Mouse (Mus musculus) gastrocnemius, adult 8-10 months (tissue): Measurements from ENCODE around the gene Ufsp1. TPM values are rescaled to one million over a fixed set of nuclear protein-coding genes. Genes with fewer than 3 reads are reported as not detected.
A peak's percentile ranks its signal among the peaks of the same experiment; 100 is the strongest.
"Not testable (repeated sequence)": the region's sequence is repeated elsewhere in the genome, so short reads cannot be mapped to it uniquely, and the experiment has no call there.

Source experiments
- DNase-seq, 2 experiments: peaks; one replicate each; pipeline ENCODE4 v3.0.0; 2022; ENCODE audit warnings: low spot score in 2 of 2
- total RNA-seq, 4 experiments: library from RNA; stranded (reverse); gene quantifications; 2 replicates each; pipeline ENCODE4 v1.2.4; 2022

The Ufsp1 gene
- total RNA-seq: 10 to 100 TPM; 14.6 to 22.7 (median 19.1) TPM

DNA sequence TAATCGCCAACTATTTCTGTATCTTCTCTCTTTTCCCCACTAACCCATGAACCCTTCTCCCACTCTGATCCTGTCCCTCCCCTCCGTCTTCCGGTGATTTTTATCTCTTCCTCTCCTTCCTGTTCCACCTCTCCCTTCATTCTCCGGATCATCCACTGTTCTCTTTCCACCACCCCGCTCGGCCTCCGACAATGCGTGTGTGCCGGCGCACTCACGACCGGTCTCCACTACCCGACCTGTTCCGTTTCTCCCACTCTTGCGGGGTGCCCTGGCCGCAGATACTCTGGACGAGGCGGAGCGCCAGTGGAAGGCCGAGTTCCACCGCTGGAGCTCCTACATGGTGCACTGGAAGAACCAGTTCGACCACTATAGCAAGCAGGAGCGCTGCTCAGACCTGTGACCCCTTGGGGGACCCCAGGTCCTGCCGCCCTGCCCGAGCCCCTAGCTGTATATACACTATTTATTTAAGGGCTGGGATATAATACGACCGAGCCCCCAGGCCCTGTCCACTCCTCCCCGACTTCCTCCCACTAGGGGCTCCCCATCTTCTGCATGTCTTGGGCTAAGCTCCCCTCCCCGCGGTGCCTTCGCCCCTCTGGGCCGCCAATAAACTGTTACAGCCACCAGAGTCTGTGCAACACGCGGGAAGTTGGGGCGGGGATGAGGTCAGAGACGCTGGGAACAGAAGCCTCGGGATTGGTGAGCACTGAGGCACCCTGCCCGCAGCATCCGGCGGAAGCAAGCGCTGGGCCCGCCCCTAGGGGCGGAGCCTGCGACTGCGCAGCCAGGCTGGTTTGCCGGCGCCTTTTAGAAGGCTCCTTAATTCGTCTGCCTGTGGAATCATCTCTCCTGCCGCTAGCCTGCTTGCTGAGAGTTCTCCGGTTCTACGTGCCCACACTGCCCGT lies at the start of gene Ufsp1:
Gene Ufsp1, plus strand, starts transcription at position 791 of the 905 bp plus-strand sequence.
- DNase-seq: peak; percentile 91 to 96

DNA sequence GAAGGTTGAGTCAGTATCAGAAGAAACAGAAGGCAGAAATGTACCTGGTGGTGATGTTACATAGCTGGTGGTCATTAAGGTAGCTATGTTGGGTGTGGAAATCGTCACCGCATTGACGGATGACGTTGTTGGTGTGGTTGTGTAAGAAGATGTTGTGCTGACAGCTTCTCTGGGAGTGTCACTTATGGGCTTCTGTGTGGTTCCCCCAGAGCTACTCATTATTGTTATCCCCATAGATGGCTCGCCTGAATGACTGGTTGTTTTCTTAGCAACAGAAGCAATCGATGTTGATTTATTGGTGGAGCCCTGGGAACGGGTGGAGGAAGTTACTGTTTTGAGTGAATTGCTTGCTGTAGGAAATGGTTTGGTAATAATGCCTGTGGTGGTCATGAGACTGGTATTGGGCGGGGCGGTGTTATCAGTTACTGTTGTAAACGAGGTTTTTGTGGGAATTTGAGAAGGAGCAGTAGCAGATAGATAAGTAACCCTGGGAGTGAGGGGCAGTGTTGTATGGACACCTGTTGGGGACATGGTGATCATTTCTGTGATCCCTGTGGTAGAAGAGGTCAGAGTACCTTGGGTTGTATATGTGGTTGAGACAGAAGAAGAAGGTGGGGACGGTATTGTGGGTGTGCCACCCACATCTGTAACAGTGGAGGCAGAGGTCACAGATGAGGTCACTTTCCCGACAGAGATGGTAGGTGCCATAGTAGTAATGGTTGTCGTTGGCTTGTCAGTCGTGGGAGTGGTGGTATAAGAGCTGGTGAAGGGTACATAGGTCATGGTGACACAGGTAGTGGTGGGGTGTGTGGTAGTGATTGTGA lies 30.3 kb upstream of the Ufsp1 start:
- no peak for DNase-seq

GRCm38 (mm10) chr5:137264787-137265186 lies 29.6 kb upstream of the Ufsp1 start:
- no peak for DNase-seq

DNA sequence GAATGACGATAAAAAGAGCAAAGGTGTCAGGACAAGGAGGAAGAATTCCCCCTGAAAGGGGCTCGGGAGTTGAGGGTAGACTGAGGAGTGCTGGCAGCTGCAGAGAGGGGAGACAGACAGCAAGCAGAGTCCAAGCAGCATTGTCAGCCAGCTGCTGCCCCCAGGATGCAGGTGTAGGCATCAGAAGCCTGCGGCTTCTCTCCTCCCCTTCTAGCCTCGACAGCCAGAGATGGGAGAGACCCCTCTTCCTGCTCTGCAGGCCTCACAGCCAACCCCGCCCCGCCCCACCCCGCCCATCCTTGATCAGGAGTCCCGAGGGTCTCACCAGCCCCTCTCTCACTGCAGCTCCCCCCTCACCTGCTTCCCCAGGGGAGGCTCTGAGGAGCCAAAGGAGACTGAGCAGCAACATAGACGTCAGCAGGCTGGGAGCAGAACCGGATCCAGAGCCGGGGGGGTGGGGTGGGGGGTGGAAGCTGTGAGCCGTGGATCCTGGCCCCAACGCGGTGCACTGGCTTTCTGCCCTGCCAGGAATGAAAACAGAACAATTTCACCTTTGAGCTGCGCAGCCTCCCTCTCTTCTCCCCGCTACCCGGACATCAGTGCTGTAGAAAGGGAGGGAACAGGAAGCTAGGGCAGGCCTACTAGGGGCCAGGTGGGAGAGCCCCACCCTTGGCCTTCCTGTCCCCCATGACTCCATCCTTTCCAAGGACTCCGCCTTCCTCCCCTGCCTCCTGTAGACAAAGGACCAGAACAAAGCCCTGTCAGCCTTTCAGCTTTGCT lies 26.1 kb upstream of the Ufsp1 start:
- no peak for DNase-seq

- no peak for DNase-seq
Measured at GRCm38 (mm10) chr5:137277360-137278342, 16.8 kb upstream of the Ufsp1 start.

DNA sequence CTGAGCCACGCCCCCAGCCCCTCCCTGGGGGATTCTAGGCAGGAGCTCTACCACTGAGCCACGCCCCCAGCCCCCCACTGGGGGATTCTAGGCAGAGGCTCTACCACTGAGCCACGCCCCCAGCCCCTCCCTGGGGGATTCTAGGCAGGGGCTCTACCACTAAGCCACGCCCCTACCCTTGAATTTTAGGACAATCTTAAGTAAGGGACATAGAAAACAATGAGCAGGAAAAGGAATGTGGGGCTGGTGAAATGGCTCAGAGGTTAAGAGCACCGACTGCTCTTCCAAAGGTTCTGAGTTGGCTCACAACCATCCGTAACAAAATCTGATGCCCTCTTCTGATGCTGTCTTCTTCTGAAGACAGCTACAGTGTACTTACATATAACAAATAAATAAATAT lies 10.0 kb upstream of the Ufsp1 start:
- not testable (repeated sequence) for DNase-seq

DNA sequence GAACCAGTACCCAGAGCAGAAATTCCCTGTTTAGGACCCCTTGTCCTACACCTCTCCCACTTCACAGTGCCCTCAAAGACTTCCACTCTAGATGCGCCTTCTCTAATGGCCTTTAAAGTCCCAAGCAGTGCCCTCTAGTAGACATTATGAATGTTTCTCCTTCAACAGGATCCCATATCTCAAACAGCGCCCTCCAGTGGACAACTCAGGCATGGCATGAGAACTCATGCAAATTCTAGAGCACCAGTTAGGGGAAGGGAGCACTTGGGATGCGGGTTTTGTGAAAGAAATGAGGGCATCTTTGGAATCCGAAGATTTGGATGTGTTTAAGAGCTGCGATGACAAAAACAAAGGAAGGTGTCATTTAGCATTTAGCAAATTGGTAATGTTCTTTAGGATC lies 9.4 kb upstream of the Ufsp1 start:
- no peak for DNase-seq

DNA sequence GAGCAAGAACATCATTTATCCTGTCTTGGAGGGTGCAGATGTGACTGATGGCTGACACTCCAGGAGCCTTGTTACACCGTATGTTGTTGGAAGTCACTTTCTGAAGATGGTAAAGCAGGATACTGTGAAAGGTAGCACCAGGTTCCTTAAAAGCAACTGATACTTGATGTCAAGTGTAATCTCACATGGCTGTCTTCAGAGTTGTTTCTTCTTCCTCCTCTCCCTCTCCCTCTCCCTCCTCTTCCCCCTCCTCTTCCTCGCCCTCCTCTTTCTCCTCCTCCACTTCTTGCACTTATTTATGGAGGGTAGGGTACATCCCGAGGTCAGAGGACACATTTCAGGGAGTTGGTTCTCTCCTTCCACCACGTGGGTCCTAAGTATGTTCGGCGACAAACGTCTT lies 8.4 kb upstream of the Ufsp1 start:
- no peak for DNase-seq

- peak; percentile 80 to 85 for DNase-seq
Measured at GRCm38 (mm10) chr5:137286655-137287031, 7.8 kb upstream of the Ufsp1 start.

GRCm38 (mm10) chr5:137287032-137287952 lies 7.1 kb upstream of the Ufsp1 start, which contains the start of gene Ache:
Gene Ache, plus strand, starts transcription at chr5:137287519.
- DNase-seq: no peak

GRCm38 (mm10) chr5:137287953-137288743 lies 6.3 kb upstream of the Ufsp1 start:
- no peak for DNase-seq

- DNase-seq: peak; percentile 58 to 75
Measured at GRCm38 (mm10) chr5:137288999-137289470, 5.4 kb upstream of the Ufsp1 start.

DNA sequence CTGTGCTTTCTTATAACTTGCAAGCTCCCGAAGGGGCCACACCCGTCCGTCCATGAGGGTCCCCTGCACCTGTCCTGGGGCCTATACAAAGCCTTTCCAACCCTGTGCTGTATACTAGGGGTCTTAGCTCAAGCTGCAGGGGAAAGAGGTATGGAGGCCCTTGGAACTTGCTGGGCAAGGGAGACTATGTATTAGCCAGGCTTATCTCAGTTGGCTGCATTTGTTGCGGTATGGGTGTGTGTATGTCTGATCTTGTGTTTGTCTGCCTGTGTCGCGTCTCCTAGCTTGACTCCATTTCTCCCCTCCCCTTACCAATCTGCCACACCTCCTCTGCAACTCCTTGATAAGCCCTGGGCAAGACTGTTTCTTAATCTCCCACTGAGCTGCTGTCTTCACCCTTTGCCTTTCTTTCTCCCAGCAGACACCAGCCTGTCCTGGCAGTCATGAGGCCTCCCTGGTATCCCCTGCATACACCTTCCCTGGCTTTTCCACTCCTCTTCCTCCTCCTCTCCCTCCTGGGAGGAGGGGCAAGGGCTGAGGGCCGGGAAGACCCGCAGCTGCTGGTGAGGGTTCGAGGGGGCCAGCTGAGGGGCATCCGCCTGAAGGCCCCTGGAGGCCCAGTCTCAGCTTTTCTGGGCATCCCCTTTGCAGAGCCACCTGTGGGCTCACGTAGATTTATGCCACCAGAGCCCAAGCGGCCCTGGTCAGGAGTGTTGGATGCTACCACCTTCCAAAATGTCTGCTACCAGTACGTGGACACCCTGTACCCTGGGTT lies 4.7 kb upstream of the Ufsp1 start:
- DNase-seq: no peak

DNA sequence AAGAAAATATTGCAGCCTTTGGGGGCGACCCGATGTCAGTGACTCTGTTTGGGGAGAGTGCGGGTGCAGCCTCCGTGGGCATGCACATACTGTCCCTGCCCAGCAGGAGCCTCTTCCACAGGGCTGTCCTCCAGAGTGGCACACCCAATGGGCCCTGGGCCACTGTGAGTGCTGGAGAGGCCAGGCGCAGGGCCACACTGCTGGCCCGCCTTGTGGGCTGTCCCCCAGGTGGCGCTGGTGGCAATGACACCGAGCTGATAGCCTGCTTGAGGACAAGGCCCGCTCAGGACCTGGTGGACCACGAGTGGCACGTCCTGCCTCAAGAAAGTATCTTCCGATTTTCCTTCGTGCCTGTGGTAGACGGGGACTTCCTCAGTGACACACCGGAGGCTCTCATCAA lies 3.8 kb upstream of the Ufsp1 start:
- DNase-seq: peak; percentile 67 to 79

- no peak for DNase-seq
Measured at GRCm38 (mm10) chr5:137291381-137291926, 3.0 kb upstream of the Ufsp1 start.

DNA sequence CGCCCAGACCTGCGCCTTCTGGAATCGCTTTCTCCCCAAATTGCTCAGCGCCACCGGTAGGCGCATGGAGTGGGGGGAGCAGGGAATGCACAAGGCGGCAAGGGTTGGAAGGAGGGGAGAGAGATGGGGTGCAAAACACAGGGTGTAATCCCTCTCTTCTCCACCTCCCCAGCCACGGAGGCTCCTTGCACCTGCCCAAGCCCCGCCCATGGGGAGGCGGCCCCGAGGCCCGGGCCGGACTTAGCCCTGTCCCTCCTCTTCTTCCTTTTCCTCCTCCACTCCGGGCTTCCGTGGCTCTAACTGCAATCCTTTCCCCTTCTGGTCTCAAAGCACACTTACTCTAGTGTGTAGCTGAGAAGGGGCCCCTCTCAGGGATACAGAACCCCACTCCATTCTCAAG lies 1.1 kb upstream of the Ufsp1 start:
- DNase-seq: peak; percentile 66 to 67

DNA sequence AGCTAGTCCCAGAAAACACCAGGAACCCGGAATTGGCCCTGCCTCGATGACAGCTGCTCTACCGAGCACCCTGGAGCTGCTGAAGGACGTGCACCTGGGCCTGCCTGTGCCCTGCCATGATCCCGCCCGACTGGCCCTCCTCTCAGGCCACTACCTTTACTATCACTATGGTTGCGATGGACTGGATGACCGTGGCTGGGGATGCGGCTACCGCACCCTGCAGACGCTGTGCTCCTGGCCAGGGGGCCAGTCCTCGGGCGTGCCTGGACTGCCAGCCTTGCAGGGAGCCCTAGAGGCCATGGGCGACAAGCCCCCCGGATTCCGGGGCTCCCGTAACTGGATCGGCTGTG lies 290 bp downstream of the Ufsp1 start:
- no peak for DNase-seq
